Mouse (Mus musculus): ENCODE data around the gene Tle2.

Gene Tle2

GRCm38 (mm10) chr10:81553807-81554755 is 20.3 kb upstream of the Tle2 start:
- DNase-seq (ENCODE audit: low read depth, low spot score), result no peak

DNA sequence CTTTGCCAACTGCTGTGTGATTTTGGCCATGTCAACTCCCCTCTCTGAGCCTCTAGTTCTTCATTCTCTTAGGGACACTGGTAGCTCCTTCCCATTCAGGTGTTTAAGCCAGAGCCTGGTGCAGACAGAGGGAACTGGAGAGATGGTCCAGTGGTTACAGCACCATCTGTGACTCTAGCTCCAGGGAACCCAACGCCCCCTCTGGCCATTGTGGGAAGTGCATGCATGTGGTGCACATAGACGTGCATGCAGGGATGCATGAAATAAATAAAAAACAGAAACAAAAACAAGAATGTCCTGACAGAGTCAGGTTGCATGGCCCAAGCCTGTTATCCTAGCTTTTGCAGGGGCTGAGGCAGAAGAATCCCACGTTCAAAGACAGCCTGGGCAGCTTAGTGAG is 18.1 kb upstream of the Tle2 start:
- DNase-seq (ENCODE audit: low read depth, low spot score), result no peak

- DNase-seq (ENCODE audit: low read depth, low spot score), result no peak
Observed at GRCm38 (mm10) chr10:81557491-81557890, 16.9 kb upstream of the Tle2 start.

- no peak for DNase-seq (ENCODE audit: low read depth, low spot score)
Observed at GRCm38 (mm10) chr10:81559163-81559626, 15.2 kb upstream of the Tle2 start, which contains the start of gene Aes. Aes (plus strand) TSS chr10:81559488.

DNA sequence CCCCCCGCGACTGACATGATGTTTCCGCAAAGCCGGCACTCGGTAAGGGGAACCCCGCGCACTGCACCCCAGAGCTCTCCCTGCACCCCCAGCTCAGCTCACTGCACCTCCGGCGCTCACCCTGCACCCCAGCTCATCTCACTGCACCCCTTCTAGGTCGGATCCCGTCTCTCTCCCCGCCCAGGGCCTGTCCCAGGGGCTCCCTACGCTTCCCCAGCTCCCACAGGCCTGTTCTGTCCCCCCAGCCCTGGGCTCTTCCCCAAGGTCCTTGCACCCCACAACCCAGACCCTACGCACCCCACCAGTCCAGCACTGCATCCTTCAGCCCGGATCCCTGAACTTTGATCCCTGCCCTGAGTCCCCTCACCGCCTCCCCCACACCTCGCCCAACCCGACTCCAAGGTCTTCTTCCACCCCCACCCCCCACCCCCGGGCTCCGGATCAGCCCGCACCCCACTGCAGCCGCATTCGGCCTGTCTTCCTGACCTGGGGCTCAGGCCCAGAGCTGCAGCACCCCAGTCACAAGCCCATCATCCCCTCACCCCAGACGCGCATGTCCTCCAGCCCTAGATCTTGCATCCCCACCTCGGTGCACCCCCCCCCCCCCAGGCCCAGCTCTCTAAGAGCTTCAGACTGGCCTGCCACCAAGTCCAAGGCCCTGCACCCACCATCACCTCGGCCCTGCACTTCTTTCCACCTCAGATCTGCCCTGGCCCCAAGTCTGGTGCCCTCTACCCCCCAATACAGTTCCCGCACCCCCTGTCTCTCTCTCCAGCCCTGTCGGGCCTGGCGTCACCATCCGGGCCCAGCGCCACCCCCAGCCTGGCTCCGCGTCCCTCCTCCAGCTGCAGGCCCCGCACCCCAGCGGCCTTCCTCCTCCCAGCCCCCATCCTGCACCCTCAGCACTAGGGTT is 14.5 kb upstream of the Tle2 start:
- DNase-seq (ENCODE audit: low read depth, low spot score), result no peak

- no peak for DNase-seq (ENCODE audit: low read depth, low spot score)
Observed at GRCm38 (mm10) chr10:81560719-81561459, 13.5 kb upstream of the Tle2 start.

DNA sequence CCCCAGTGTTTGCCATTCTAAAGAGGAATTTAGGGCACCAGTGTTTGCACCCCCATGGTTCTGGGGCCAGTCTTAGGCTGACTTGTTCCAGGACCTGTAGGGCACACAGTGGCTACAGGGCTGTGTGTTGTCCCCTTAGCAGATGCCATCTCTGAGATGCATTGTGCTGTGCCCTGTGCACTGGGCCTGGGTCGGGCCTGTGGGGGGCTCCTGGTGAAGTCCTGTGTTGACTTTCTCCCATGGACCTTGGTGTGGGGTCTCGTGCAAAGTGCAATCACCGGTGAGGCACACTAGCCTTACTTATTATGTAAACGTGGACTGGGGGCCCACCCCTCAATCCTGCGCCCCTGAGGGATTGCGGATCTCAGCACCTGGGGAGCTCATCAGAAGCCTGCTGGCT is 11.9 kb upstream of the Tle2 start:
- DNase-seq (ENCODE audit: low read depth, low spot score), result no peak

DNA sequence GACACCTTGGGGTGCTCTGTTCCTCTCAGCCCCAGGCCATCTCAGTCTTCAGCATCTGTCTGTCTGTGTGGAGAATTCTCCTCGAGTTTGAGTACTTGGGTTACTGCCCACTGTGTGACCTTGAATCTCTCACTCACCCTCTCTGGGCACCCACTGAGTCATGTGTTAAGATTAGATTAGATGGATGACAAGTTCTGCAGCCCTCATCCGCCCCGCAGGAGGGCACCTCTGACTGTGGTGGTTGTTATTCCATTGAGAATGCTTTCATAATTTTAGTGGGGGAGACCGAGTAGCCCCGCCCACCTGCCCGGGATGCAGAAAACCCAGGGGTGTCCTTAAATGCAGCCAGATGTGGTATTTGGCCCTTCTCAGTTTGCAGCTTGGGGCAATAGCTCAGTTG is 10.9 kb upstream of the Tle2 start:
- no peak for DNase-seq (ENCODE audit: low read depth, low spot score)

DNA sequence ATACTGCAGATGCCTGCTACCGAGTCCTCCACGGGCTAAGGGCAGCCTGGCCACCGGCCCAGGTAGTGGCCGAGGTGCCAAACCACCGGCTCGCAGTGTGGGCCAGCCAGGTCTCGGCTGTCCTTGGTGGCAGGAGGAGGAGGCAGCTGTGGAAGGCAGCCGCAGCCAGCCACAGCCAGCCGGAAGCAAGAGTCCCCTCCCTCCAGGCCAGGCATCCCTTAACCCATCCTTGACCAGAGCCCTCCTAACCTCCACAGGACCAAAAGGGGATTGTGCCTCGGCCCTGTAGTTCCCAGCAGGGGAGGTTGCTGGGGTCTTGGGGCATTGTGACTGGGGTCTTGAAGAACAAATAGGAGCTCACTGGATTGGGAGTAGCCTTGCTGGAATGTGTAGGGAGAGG is 10.1 kb upstream of the Tle2 start:
- no peak for DNase-seq (ENCODE audit: low read depth, low spot score)

DNA sequence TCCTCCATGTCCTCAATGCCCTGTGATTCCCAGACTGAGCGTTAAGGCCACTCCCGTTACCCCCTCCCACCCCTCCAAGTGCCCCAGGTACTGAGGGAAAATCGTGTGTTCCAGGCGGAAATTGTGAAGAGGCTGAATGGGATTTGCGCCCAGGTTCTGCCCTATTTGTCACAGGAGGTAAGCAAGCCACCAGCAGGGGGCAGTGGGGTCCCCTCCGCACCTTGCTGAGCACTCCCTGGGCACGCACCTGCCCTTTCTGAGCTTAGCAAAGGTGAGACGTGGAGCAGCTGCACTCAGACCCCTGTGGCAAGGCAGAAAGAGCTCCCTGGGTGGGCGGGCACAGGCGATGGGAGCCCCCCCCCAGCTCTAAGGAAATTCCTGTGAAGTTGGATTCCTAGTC is 9.6 kb upstream of the Tle2 start:
- peak; percentile 71 for DNase-seq (ENCODE audit: low read depth, low spot score)

- no peak for DNase-seq (ENCODE audit: low read depth, low spot score)
Observed at GRCm38 (mm10) chr10:81565257-81566228, 8.8 kb upstream of the Tle2 start.

DNA sequence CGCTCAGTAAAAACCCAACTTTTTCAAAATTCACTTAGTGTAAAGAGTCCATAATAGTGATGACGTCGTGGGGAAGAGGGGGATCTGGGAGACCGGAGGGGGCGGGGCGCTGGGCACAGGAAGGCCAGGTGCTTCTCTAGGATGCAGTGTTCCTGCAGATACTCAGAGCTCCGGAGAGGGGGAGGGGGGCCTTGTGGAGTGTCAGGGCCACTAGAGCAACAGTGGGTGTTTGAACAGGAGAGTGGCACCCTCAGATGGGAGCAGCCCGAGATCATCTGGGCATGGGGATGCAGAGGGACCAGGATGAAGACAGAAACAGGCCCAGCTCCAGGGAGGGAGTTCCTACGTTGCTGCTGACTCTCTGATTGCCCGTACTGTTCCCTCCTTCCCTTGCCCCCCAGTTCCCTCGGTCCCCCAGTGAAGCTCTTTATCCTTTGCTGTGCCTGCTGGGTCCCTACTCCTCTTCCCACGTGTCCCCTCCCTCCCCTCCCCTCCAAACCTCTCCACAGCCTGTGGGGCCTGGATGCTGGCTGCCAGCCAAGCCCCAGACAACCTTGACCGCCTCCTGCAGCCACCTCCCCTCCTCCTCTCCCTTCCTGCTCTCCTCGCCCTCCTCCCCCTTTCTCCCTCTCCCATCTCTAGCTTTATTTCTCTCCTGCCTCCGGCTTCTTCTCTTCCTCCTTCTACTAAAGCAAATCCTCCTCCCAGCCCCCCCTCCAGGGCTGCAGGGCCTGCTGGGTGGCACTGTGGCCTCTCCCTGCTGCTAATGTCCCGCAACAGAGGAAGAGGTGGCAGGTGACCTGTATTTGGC is 5.8 kb upstream of the Tle2 start:
- DNase-seq (ENCODE audit: low read depth, low spot score), result no peak

DNA sequence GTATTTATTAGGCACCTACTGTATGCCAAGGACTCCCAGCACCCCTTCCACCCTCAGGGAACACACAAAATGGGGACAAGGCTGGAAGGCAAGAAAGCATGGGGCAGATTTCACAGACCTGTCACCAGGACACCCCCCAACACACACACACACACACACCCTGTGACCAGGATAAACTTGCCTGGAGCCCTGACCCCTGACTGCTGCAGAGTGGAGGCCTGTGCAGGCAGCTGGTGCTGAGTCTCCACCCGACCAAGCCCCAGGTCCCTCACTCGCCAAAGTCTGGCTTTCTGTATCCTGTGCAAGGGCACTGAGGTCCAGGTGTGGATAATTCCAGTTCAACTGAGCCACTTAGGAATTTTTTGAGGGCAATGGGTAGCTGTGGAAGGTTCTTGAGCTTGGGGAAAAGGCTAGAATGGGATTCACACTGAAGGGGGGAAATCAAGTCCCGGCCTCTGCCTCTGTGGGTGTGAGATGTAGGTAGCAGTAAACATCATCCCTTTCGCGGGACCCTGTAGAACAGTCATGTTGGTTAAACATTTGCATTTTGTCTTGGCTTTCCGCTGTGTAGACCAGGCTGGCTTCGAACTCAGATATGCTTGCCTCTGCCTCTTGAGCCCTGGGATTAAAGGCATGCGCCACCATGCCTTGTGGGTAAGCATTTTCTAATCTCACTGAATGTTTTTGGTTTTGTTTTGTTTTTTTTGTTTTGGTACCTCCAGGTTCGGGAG is 4.7 kb upstream of the Tle2 start:
- no peak for DNase-seq (ENCODE audit: low read depth, low spot score)

- DNase-seq (ENCODE audit: low read depth, low spot score), result no peak
Observed at GRCm38 (mm10) chr10:81570238-81570800, 4.0 kb upstream of the Tle2 start.

DNA sequence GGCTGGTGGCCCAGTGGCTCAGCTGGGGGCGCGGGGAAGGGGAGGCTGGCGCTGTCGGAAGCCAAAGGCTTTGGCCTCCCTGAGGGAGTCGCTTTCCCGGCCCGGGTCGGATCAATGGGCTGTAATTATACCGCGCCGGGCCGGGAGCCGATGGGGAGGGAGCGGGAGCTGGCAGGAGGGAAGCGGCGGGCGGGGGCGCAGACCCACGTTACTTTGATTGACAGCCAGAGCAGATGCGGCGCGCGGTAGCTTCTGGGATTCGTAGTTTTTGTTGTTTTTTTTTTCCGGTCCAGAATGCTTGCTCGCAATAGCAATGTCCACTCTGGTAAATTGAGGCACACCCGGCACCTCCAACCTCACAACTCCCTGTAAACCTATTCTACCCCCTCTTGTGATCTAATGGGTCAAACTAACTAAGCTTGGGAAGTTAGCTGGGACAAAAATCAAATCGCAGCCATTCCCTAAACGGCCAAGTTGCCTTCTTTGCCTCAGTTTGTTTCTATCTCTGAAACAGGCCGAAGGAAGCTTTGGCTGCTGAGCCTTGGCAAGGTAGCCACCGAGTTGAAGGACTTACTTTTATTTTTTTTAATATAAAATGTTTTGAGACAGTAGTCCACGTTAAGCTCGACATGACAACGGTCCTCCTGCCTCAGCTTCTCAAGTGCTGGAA is 3.4 kb upstream of the Tle2 start:
- peak; percentile 48 for DNase-seq (ENCODE audit: low read depth, low spot score)

- peak; percentile 84 for DNase-seq (ENCODE audit: low read depth, low spot score)
Observed at GRCm38 (mm10) chr10:81571501-81571876, 2.9 kb upstream of the Tle2 start.

DNA sequence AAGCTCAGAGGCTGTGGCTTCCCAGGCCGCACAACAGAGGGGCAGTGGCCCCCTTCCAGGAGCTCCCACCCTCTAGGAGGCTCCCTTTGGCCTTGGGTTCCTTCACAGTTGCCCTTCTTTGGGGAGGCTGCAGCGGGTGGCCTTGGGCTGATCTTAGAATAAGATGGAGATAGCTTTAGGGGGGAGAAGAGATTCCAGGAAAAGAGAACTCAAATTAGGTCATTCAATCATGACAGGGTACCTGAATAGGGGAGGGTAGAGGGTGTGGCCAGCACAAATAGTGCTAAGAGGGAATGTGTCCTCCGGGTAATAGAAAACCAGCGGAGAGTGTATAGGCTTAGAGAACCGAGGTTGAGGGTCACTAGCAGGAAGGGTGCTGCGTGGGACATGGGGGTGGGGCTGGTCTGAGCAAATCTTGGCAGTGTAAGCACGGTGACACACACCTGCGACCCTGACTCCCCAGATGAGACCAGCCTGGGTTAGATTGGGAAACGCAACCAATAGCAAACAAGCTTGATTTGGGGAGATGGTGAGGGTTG is 2.2 kb upstream of the Tle2 start:
- DNase-seq (ENCODE audit: low read depth, low spot score), result no peak

GRCm38 (mm10) chr10:81572975-81573374 is 1.4 kb upstream of the Tle2 start:
- DNase-seq (ENCODE audit: low read depth, low spot score), result no peak

All from WW6 (cell line).